Mouse (Mus musculus): ENCODE measurements around the gene Lrrc75b.
A peak's percentile ranks its signal among the peaks of the same experiment; 100 is the strongest.
"Not testable (repeated sequence)": the region's sequence is repeated elsewhere in the genome, so short reads cannot be mapped to it uniquely, and the experiment has no call there.

Lrrc75b gene

DNA sequence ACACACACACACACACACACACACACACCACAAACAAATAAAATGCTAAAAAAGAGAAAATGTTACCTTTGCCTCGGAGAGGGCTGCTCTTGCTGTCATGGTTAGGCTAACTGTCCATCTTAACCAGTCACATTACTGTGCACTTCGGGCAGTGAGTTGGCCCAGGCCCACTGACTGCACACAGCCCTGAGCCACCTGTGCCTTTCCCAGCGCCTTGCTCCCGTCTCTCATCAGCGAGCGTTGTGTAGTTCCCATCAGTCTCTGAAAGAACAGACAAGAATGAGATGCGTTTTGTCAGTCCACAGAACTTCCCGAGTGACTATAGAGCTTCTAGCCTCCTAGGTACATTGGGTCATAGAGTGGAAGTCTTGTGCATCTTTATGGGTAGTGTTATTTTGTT lies 25.9 kb downstream of the Lrrc75b start:
- DNase-seq (ENCODE audit: low spot score) = no peak

DNA sequence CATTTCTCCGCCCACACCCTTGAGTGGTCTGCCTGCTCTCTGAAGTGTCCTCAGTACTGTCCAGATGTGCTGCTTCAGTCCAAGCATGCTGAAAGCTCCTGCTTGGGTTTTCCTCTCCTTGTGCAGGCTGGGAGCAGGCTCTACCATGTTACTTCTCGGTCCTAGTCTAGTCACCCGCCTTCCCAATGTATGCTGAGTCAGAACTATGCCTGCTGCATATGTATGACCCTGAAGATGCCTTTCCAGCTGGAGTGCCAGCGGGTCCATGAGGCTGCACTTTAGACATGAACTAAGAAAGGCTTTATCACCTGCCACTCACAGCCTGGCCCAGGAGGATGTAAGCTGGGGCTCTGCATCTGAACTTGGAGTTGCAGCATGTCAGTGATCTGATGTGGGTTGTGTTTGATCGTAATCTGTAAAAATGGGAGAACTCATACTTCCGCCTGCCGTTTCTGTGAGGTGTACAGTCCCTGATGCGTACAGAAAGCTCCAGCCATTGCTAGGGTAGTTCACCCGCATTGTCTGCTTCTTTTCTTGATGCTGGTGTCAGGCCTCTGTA lies 28.5 kb downstream of the Lrrc75b start:
- no peak for DNase-seq (ENCODE audit: low spot score)

DNA sequence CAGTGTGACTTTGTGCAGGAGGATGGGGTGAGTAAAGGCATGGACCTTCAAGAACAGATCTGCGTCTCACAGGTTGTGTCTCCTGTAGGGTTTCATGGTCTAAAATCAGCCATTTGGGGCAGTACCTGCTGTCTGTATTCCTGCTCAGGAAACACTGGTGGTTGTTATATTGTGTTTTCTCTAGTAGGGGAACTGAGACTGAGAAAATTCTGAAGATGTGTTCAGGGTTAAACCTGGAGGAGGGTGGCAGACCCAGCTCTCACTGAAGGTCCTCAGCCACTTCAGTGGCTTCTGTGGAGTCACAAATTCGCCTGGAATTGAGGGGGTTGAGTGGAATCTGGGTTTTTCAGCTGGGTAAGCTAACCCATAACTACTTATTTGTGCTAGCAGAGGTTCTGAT lies 29.8 kb downstream of the Lrrc75b start:
- DNase-seq (ENCODE audit: low spot score) = no peak

DNA sequence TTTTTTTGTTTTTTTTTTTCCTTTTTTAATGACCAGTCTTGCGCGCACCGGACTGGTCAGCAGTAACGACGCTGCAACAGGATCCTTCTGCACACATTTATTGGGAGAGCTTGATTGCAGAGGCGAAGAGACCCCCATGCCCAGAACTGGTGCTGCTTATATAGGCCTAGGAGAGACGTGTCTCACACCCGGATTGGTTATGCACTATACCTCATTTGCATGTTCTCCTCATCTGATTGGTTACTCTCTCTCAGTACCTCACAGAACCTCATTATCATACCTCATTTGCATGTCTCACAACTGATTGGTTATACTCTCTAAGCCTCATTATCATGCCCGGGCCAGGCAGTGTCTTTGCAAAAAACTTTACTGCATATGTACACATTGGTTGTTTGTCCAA lies 34.7 kb downstream of the Lrrc75b start:
- DNase-seq (ENCODE audit: low spot score) = not testable (repeated sequence)

DNA sequence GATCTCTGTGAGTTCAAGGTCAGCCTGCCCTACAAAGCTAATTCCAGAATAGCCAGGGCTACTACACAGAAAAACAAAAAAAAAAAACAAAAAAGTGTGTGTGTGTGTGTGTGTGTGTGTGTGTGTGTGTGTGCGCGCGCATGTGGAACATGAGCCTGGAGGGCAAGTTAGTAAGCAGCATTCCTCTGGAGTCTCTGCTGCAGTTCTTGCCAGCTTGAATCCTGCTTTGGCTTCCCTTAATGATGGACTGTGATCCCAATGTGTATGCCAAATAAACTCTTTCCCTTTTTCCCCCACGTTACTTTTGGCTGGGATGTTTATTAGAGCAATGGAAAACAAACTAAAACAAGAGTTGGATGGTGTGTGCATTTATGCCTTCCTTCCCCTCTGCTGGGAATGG lies 38.5 kb downstream of the Lrrc75b start:
- no peak for DNase-seq (ENCODE audit: low spot score)

DNA sequence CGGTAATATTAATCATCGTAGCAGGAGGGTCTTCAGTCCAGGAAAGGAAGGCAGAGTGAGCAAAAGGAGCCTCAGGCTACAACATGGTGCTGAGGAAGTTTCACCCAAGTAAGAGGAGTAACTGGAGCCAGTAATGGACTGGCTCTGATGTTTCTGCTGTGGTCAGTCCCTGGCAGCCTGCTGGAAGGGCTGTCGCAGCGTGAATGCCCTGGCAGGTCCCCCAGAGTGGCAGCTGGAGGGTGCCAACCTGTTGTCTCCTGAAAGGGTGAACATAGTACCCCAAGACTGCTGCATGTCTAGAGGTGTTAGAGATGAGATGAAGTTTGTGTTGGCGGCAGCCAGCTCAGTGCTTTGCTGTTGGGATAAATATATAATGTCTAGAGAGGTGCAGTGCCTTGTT lies 39.5 kb downstream of the Lrrc75b start:
- DNase-seq (ENCODE audit: low spot score) = no peak

DNA sequence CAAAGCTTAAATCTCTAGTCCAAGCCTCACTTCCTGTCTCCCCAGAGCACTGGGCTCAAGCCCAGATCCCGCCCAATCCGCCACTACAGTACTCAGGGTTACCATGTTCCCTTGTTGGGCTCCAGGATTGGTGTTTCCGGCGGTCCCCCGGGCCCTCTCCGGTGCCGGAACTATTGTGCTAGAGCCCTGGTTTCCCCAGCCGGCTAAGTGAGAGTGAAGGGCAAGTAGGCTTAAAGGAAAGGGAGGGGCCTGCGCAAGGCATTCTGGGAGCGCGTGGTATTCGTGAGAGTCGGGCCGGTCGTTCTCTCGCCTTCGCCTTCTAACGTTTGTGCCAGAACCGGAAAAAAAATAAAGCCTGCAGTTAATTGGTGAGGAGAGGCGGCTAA lies 42.4 kb downstream of the Lrrc75b start, which contains the start of gene Gucd1:
Gene Gucd1, minus strand, starts transcription at position 215 of the 386 bp plus-strand sequence.
- peak; percentile 98 for DNase-seq (ENCODE audit: low spot score)

DNA sequence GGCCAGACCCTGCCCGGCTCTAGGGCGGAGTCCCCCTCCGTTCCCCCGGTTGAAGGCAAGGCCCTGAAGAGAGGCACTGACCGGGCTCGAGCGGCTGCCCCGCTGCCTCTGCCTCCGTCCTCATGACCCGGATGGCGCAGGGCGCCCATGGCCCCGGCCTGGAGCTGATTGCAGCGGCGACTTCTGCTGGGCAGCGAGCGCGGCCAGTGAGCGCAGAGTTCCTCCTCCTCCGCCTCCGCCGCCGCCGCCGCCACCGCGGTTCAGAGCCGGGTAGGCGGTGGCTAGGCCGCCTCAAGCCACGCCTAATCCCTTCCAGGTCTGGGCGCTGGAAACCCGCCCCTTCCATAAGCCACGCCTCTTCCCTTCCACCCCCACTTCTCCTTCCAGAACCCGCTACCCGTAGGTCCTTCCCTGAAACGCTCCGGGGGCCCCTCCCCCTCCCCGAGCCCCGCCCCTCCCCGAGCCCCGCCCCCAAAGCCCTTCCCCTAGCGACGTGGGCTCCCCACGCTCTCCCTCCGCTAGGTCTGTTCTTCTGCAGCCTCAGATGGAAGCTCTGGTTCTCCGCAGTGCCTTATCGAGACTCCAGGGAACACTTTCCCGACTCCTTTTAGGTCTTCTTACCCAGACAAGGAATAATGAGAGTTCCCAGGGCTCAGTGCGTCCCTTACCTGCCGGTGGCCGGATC lies 42.9 kb downstream of the Lrrc75b start, which contains the start of gene Snrpd3:
Gene Snrpd3, plus strand, starts transcription at position 479 of the 685 bp plus-strand sequence.
- DNase-seq (ENCODE audit: low spot score) = peak; percentile 97

DNA sequence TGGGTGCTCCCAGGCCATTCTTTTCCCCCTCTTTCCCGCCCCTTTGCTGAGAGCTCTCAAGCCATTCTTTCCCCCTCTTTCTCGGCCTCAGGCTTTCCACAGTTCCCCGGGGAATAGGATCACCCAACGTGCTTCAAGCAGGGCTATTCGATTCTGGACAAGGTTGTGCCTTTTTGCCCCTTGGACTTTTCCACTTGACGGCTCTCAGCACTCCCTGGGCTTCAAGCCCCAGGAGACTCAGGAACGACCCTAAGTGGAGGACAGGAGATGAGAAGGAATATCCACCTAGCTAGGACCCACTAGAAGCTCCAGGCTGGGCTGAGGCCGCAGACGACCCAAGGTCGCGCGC lies 43.4 kb downstream of the Lrrc75b start:
- DNase-seq (ENCODE audit: low spot score) = peak; percentile 52

DNA sequence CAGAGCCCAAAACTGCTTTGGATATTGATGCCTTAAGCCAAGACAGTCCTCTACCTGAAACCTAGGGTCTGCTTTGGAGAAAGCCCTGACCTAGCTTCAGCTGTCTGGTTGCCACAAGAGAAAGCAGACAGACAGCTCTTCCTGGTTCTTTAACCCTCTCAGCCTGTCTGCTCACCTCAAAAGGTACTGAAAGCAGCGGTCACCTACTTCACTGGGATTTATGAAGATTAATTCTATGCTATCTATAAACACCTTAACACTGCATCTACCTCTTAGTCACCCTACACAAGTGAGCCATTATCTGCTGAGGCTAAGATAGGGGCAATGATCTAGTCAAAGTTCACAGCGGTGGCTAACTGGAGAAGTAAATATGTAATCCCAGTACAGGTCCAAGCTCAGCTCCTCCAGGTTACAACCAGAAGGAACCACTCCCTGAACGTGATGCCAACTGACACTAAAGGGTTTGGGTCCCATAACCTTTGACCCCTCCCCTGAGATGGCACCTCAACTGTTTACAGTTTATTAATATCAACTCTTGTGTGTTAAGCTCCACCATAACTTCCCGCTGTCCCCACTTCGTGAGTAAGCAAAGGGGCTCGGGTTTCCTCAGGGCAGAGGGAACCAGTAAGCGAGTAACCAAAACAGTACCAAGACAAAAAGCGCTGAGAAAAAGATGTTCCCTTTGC lies 43.9 kb downstream of the Lrrc75b start:
- DNase-seq (ENCODE audit: low spot score) = no peak

DNA sequence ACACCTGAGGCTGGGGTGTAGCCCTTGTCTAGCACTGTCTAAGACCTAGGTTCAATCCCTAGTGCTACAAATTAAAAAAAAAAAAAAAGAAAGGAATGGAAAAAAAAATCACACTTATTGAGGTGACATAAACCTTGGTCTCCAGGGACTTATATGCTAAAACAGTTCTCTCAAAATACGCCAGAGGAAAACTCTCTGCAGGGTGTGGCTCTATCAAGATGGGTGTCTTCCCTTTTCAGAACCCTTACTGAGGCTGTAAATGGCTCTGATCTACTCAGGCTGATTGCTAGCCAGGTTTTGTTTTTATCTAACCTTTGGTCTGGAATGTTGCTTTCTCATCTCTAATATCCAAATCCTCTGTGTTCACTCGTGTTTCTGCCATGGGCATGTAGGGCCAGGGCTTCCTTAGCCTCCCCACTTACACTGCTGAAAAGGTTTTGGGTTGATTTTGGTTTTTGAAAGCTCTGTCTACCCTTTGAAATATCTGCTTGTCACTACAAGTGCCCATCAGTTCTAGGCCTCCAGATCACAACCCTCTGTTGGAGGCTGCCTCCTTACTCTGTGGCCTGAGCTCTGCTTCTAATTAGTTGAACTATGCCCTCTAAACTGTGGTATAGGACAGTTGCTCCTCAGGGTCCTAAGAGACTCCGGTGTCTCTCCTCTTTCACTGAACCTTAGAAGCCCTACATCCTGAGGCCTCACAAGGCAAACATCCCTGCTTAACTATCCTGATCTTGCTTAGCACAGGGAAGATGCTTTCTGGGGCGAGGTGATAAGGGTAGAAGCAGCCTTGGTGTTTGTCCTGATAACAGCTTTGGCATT lies 44.7 kb downstream of the Lrrc75b start:
- peak; percentile 60 for DNase-seq (ENCODE audit: low spot score)

DNA sequence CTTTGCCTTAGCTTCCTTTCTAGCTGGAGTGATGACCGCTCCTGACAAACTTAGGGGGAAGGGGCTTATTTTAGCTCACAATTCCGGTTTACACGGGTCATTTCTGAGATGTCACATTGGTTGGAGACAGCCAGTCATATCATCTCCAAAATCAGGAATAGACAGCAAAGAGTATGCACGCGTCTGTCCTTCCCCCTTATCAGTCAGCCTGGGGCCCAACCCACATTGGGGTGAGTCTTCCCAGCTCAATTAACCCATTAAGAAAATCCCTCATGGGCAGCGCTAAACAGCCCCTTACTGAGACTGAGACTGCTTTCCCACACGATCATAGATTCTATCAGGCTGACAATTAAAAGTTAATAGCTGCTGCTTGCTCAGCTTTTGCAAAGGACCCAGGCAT lies 45.8 kb downstream of the Lrrc75b start:
- no peak for DNase-seq (ENCODE audit: low spot score)

DNA sequence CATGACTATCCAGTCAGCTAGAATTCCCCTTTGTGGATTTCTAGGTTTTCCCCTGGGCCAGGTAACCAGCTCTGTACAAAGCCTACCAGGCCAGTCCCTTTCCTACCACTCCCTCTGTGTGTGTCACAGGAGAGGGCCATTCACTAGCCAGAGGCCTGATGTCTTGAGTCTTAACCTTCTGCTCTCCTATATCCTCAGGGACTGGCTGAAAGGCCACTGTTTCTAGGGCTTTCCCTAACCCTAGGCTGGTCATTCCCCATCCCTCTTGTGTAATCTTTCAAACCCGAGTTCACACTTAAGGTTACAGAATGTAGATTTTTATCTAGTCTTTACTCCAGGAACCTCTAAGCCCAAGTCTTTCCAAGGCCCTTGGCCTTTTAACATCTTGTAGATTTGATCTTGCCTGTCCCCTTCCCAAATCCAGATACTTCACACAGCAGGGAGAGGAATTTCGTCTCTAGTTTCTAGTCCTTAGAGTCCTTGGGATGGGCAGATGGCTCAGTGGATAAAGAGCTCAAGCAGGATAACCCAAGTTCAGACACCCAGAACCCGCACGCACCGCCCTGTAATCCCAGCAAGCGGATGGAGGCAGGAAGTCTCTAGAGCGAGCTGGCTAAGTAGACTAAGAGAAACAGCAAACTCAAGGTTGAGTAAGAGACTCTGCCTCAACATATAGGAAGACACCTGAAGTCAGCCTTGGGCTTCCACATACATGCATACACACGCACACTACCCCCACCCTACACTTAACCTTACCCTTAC lies 46.6 kb downstream of the Lrrc75b start:
- no peak for DNase-seq (ENCODE audit: low spot score)

DNA sequence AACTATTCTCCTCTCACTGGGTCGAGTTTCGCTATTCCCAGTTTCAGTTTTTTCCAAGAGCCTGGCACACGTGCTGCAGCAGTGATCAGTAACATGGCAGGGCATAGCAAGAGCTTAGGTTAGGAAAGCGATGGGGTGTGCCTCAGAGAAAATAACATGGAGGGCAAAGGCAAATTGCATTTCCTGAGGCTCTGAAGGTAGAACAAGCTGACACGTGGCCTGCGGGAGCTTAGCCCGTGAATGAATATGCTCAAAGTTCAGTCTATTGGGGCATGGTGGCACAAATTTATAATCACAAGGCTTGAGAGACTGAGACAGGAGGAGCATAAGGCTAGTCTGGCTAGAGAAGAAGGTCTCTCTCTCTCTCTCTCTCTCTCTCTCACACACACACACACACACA lies 47.3 kb downstream of the Lrrc75b start:
- DNase-seq (ENCODE audit: low spot score) = no peak

DNA sequence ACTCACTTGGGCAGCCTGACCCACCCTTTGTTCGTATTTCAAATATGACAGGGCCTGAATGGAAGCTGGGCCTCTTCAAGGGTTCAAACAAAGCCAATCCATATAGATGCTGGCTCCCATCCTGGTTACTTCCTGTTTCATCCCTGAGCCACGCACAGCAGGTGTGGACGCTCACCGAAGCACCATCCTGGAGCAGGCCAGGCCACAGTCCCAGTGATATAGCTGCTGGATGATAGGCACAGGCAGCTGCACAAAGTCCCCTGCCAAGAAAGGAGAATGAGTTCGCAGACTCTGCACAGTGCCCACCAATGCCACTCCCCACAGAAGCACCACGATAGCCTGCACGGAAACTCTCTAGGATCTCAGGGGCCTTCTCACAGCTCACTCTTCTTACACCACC lies 48.2 kb downstream of the Lrrc75b start:
- no peak for DNase-seq (ENCODE audit: low spot score)

DNA sequence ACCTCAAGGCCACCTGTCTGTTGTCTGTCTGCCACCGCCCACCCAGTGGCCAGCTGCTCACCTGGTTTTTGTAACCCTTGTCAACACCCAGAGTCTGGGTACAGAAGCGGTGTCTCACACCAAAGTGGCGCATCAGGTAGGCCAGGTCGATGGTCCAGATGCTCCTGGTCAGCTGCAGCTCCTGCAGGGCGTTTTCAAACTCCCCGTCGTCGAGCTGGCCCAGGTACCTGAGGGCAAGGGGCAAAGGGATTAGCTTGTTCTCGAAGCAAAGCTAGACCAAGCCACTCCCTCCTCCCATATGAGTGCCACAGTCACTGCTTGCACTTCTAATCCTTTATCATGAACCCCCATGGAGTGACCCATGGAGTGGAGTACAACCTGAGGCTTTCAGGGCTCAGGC lies 49.1 kb downstream of the Lrrc75b start:
- DNase-seq (ENCODE audit: low spot score) = no peak

DNA sequence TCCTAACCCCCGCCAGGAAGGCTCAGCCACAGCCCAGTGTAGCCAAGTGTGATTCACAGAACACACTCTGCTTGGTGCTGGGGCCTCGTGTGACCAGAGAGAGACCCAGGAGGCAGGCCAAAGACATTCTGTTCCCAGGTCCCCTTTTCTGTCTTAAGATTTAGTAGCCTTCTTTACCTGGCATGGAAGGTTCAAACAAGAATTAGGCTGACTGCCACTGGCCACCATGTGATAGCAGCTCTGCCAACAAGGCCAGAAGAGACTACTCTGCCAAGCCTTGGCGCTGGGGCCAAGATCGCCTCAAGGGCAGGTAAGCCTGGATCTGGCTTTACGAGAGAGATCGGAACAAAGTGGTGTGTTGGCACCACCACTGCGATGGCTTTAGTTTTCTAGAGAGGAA lies 49.7 kb downstream of the Lrrc75b start:
- no peak for DNase-seq (ENCODE audit: low spot score)

DNA sequence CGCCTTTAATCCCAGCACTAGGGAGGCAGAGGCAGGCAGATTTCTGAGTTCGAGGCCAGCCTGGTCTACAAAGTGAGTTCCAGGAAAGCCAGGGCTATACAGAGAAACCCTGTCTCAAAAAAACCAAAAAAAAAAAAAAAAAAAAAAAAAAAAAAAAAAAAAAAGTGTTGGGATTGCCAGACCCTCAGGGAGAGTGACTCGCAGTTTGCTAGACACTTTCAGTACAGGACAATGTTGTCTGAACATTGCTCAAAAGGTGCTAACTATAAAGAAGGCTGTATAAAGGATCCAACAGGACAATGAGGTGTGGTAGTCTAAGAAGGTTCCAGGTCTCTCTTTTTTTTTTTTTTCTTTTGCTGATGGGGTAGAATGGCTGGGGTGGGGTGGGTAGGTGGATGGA lies 54.2 kb downstream of the Lrrc75b start:
- not testable (repeated sequence) for DNase-seq (ENCODE audit: low spot score)

DNA sequence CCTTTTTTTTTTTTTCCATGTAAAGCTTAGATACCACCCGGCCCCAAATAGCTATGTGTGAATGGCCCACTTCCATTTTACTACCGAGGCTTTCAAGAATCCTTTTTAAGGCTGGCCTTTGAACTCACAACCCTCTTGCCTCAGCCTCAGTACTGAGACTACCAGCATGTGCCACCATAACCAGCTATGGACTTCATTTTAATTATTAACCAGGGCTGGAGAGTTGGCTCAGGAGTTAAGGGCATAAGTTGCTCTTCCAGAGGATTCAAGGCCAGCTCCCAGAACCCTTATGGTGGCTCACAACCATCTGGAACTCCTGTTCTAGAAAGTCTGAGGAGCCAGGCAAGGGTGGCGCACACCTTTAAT lies 55.0 kb downstream of the Lrrc75b start:
- no peak for DNase-seq (ENCODE audit: low spot score)

DNA sequence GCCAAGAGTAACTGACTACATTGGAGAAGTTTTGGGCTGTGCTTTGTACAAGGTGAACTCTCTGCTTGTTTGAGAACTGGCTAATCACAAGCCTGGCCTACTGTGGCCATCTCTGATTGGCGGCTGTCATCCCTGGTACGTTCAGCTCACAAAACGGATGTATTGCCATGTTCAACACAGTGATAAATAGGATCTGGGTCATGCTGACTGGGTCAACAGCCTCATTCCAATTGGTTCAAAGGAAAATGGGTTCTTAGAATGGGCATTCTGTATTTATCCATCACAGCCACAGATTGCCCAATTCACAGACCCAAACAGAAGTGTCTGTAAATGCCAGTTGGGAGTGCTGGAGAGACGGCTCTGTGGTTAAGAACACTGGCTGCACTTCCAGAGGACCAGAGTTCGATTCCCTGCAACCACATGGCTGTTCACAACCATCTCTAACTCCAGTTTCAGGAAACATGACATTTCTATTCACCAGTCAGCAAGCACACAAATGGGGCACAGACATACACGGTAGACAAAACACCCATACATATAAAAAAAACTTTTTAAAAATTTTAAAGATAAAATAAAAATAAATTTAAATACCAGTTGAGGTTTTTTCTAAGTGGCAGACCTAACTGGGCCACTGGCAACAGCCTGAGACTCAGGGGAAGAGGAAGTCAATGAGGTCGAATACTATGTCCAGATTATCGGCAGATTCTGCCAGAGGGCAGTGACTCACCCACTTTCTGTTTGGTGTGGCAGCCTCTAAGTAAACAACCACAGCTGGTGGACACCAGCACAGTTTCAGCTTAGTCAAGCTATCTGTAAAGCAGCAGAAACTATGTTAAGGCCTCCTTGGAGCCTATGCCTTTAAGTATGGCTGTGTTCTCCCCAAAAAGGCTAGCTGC lies 55.6 kb downstream of the Lrrc75b start:
- DNase-seq (ENCODE audit: low spot score) = no peak

DNA sequence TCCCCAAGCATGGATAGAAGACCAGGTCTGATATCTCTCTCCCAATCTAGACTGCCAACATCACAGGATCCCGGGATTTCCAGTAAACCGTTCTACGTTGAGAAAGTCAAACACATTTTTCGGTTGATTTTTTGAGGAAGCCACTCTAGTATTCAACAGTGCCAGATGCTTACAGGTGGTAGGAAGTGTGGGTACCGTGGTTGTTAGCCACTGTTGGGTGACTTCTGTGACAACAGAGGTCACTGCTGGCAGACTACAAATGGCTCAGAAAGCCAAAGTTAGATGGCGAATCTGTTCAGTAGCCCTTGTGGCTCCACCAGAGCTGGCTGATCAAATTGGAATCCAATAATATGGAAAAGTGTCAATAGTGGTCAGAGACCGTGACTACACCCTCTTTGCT lies 56.4 kb downstream of the Lrrc75b start:
- DNase-seq (ENCODE audit: low spot score) = no peak

Measured in embryo, embryonic 10.5 days (tissue).